Mouse (Mus musculus): ENCODE measurements around the gene Kantr. TPM values are rescaled to one million over a fixed set of nuclear protein-coding genes. Genes with fewer than 3 reads are reported as not detected.

The Kantr gene
- total RNA-seq (2014; rRNA removed) = 0.74 and 1.2 TPM in 2 replicates
- polyA plus RNA-seq (2012; rRNA removed) = 1.7 and 1.8 TPM in 2 replicates

DNA sequence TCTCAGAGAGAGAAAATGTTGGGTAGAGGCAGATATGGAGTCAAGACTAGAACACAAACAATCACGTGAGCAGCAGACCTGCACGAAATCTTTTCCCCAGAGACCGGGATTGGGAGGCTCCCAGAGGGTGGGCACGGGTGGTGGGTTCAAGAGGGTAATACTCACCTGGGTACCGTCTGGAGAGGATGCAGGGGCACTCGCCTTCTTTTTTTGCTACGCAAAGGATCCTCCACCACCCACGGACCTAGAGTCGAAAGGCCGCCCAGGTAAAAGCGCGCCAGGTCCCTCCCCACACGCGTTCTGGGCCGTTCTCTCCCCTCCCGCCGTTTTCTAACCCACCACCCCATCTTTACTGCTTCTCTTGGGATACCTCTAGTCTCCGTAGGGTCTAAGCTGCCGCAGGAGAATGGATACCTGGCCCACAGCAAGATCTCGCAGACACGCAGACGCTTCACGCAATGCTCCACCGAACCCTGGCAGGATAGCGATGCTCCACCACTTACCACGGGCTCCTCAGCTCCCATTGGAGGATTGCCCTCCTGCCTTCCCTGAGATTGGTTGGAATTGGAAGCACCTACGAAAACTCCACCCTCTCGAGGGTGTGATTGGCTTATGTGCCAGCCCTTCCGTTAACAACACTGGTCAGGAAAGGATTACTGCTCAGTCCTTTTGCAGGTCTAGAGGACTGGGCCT is at the start of gene Kantr:
Gene Kantr, minus strand, starts transcription at position 500 of the 693 bp plus-strand sequence.
- TF ChIP-seq CTCF (IDR thresholded peaks at IDR 0.05; ENCODE audit: low read depth, low read length) (no peak), POLR2A (IDR thresholded peaks at IDR 0.05; ENCODE audit: extremely low read depth, insufficient read depth, low read length) (0 out of 2 replicates have a peak, but pooled peaks have one; percentile 10)
- Histone ChIP-seq H3K4me3 (ENCODE audit: insufficient read depth, low read depth, low read length) (peak within 1 kb of the TSS; percentile 74), H3K9ac (ENCODE audit: low read depth, low read length) (peak within 1 kb of the TSS; percentile 69), H3K4me1 (ENCODE audit: control insufficient read depth, insufficient read depth, low read length) (no peaks in the 10 kb centered on the region), H3K79me2 (ENCODE audit: control insufficient read depth, insufficient read depth, low read length) (no peaks in the 10 kb centered on the region), H3K36me3 (ENCODE audit: control insufficient read depth, insufficient read depth, low read length) (no peaks in the 10 kb centered on the region), H3K27me3 (ENCODE audit: control insufficient read depth, insufficient read depth, low read length) (no peaks in the 10 kb centered on the region), H3K27ac (replicated peaks; ENCODE audit: insufficient read depth, low read depth, low read length) (no peak within 1 kb of the TSS)
- WGBS = under 1% methylated on average over 29 of the region's 29 CpGs
- peak; percentile 84 for DNase-seq (ENCODE audit: extremely low read depth, low read depth, low spot score)

DNA sequence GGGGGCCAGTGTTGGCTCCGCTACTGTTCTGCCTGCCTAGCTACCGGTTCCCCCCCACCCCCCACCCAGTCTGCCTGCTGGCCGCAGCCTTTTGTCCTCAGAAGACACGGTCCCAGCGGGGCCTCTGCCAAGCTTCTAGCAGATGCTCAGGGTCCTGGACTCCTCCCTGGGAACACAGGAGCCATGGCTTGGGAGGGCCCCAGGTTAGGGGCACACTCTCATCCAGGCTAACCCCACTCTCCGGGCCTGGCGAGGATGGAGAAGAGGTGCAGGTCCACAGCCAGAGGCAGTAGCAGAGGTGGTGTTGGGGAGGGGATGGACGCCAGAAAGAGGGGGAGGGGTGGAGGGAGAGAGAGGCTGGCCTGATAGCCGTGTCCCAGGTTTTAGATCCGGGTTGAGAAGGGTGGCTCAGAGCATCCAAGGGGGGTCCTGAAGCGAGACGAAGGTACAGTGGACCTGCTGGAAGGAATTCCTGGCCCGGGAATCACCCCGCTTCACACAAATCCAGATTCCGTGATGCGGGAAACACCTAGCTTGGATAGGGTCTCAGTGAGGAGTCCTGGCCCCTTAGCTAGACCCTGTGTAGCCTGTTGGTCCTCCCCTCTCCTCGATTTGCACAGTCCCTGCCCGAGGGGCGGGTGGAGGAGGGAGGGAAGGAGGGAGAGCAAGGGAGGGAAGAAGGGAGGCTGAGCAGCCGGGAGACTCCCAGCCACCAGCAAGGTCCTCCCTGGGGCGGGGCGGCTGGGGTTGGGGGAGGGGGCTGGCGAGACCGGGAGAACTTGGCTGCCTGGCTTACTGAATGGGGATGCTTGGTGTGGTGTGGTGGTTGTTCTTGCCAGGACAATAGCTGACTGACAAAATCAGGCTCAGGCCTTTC is 41.3 kb upstream of the Kantr start, which contains the start of gene Gpr173:
Gene Gpr173, minus strand, starts transcription at position 308 of the 877 bp plus-strand sequence.
- no peaks in the 10 kb centered on the region for H3K79me2 ChIP-seq (ENCODE audit: control insufficient read depth, insufficient read depth, low read length)

DNA sequence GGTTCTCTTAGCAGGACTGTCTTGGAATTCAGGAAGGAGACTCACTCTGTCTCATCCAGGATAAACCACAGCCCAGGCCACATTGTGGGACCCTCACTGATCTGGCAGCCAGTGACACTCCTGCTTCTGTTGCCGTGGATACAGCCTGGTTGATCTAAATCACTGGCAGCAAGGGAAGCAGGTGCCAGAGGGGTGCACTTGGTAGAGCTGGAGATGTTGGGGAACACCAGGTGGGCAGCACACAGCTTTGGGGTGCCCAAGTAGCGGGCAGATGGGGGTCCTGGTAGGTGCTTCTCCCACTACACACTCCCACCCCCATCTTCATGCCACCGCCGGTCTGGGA is 40.7 kb upstream of the Kantr start:
- no peaks in the 10 kb centered on the region for H3K27me3 ChIP-seq (ENCODE audit: control insufficient read depth, insufficient read depth, low read length)
- DNase-seq (ENCODE audit: extremely low read depth, low read depth, low spot score) = no peak
- no peaks in the 10 kb centered on the region for H3K4me1 ChIP-seq (ENCODE audit: control insufficient read depth, insufficient read depth, low read length)
- H3K4me3 ChIP-seq (ENCODE audit: insufficient read depth, low read depth, low read length) = peak overlapping the region; percentile 43; the same call in 1 of the 2 replicates
- no peak overlapping the region for H3K9ac ChIP-seq (ENCODE audit: low read depth, low read length)
- H3K36me3 ChIP-seq (ENCODE audit: control insufficient read depth, insufficient read depth, low read length) = no peaks in the 10 kb centered on the region
- no peak for TF ChIP-seq POLR2A (IDR thresholded peaks at IDR 0.05; ENCODE audit: extremely low read depth, insufficient read depth, low read length)
- TF ChIP-seq CTCF (IDR thresholded peaks at IDR 0.05; ENCODE audit: low read depth, low read length) = no peak
- H3K27ac ChIP-seq (replicated peaks; ENCODE audit: insufficient read depth, low read depth, low read length) = no peak overlapping the region
- no peaks in the 10 kb centered on the region for H3K79me2 ChIP-seq (ENCODE audit: control insufficient read depth, insufficient read depth, low read length)
- 31% methylated on average over 4 of the region's 4 CpGs for WGBS

More for the DNA sequence above, 41.3 kb upstream of the Kantr start, which contains the start of gene Gpr173:
- Histone ChIP-seq H3K27me3 (ENCODE audit: control insufficient read depth, insufficient read depth, low read length) (no peaks in the 10 kb centered on the region), H3K4me3 (ENCODE audit: insufficient read depth, low read depth, low read length) (peak within 1 kb of the TSS; percentile 43), H3K9ac (ENCODE audit: low read depth, low read length) (peak within 1 kb of the TSS; percentile 30; the same call in 1 of the 2 replicates), H3K4me1 (ENCODE audit: control insufficient read depth, insufficient read depth, low read length) (no peaks in the 10 kb centered on the region), H3K36me3 (ENCODE audit: control insufficient read depth, insufficient read depth, low read length) (no peaks in the 10 kb centered on the region), H3K27ac (replicated peaks; ENCODE audit: insufficient read depth, low read depth, low read length) (no peak within 1 kb of the TSS)
- no peak for TF ChIP-seq POLR2A (IDR thresholded peaks at IDR 0.05; ENCODE audit: extremely low read depth, insufficient read depth, low read length)
- no peak for TF ChIP-seq CTCF (IDR thresholded peaks at IDR 0.05; ENCODE audit: low read depth, low read length)
- DNase-seq (ENCODE audit: extremely low read depth, low read depth, low spot score) = no peak
- WGBS = 10% methylated on average over 17 of the region's 24 CpGs

DNA sequence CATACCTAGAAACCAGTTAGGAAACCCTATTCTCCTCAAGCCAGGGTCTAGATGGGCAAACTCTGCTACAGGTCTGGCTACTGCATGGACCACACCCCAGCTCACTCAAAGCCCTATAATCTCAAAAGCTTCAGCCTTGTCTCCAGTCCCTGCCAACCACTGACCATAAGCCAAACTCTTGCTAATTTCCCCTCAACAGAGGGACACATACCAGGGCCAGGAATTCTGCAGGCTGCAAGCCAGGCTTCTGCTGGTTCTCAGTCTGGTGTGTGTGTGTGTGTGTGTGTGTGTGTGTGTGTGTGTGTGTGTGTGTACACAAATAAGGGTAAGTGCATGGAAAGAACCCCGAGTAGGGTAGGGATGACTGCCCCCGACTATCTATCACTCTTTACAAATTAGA is 39.1 kb upstream of the Kantr start:
- WGBS = 50% methylated on average over 2 of the region's 2 CpGs
- DNase-seq (ENCODE audit: extremely low read depth, low read depth, low spot score) = no peak
- TF ChIP-seq CTCF (IDR thresholded peaks at IDR 0.05; ENCODE audit: low read depth, low read length) (no peak), POLR2A (IDR thresholded peaks at IDR 0.05; ENCODE audit: extremely low read depth, insufficient read depth, low read length) (no peak)
- H3K27ac ChIP-seq (replicated peaks; ENCODE audit: insufficient read depth, low read depth, low read length) = no peak overlapping the region
- no peaks in the 10 kb centered on the region for H3K36me3 ChIP-seq (ENCODE audit: control insufficient read depth, insufficient read depth, low read length)
- H3K9ac ChIP-seq (ENCODE audit: low read depth, low read length) = no peak overlapping the region
- no peak overlapping the region for H3K4me3 ChIP-seq (ENCODE audit: insufficient read depth, low read depth, low read length)
- H3K79me2 ChIP-seq (ENCODE audit: control insufficient read depth, insufficient read depth, low read length) = no peaks in the 10 kb centered on the region
- no peaks in the 10 kb centered on the region for H3K27me3 ChIP-seq (ENCODE audit: control insufficient read depth, insufficient read depth, low read length)
- no peaks in the 10 kb centered on the region for H3K4me1 ChIP-seq (ENCODE audit: control insufficient read depth, insufficient read depth, low read length)

DNA sequence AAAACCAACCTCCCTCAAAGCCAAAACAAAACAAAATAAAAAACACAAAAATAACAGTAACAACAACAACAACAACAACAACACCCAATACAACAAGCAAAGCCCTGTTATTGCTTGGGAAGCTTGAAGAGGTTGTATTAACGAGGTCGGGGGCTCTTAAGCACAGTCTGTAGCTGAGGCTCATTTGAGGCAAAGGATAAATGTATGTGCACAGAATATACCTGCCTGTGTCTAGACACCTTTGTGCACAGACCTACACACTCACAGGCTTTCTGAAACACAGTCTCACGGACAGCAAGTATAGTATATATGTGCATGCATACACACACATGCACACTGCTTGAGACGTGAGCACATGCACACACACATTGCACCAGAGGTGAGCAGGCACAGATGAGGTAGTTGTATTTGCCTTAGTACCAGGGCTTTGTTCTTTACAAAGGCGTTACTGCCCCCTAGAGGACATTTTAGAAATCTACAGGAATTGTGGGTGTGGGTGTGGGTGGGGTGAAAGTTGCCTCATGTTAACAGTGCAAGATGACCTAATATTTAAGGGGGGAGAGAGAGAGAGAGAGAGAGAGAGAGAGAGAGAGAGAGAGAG is 25.4 kb upstream of the Kantr start:
- peak; percentile 41 for DNase-seq (ENCODE audit: extremely low read depth, low read depth, low spot score)
- TF ChIP-seq POLR2A (IDR thresholded peaks at IDR 0.05; ENCODE audit: extremely low read depth, insufficient read depth, low read length) (no peak), CTCF (IDR thresholded peaks at IDR 0.05; ENCODE audit: low read depth, low read length) (no peak)
- no peaks in the 10 kb centered on the region for H3K36me3 ChIP-seq (ENCODE audit: control insufficient read depth, insufficient read depth, low read length)
- no peak overlapping the region for H3K4me3 ChIP-seq (ENCODE audit: insufficient read depth, low read depth, low read length)
- no peak overlapping the region for H3K9ac ChIP-seq (ENCODE audit: low read depth, low read length)
- H3K27ac ChIP-seq (replicated peaks; ENCODE audit: insufficient read depth, low read depth, low read length) = no peak overlapping the region
- WGBS = 9% methylated on average over 5 of the region's 5 CpGs
- H3K4me1 ChIP-seq (ENCODE audit: control insufficient read depth, insufficient read depth, low read length) = no peaks in the 10 kb centered on the region
- no peaks in the 10 kb centered on the region for H3K79me2 ChIP-seq (ENCODE audit: control insufficient read depth, insufficient read depth, low read length)
- H3K27me3 ChIP-seq (ENCODE audit: control insufficient read depth, insufficient read depth, low read length) = no peaks in the 10 kb centered on the region
